Mouse (Mus musculus): ENCODE data around the gene Foxq1.

The Foxq1 gene

DNA sequence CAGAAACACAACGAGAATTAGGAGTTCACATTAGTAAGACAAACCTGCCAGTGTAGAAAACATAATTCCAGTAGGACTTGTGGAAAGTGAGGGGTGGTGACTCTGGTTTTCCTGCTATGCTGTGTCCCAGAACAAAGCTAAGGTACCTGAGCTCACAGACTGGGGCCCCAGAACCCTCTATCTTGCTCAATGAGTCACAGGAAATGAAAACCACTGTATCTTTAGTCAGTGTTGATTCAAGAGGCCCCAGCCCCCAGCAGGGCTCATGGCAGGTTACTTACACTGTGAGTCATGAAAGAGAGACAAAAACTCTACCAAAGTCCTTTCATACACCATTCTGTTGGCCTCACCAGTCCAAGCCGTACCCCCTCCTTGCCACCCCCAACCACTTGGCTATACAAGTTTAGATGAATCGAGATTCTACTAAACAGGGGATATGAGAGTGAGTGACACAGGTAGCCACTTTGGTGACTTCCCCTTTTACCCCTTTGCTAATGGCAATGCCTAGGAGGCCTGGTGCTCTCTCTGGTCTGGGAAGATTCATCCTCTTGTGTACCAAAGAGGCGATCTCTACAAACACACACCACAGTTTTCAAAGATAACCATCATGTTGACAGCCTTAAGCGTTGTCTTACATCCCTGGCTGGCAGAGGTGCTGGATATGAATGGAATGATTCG is 11.8 kb downstream of the Foxq1 start:
- in situ Hi-C loops (cut with MboI, MseI), result loop anchor here (5.0 to 25.0 kb wide), 2 partner anchors 50 to 830 kb away; partner anchors contain the start of gene Irf4

DNA sequence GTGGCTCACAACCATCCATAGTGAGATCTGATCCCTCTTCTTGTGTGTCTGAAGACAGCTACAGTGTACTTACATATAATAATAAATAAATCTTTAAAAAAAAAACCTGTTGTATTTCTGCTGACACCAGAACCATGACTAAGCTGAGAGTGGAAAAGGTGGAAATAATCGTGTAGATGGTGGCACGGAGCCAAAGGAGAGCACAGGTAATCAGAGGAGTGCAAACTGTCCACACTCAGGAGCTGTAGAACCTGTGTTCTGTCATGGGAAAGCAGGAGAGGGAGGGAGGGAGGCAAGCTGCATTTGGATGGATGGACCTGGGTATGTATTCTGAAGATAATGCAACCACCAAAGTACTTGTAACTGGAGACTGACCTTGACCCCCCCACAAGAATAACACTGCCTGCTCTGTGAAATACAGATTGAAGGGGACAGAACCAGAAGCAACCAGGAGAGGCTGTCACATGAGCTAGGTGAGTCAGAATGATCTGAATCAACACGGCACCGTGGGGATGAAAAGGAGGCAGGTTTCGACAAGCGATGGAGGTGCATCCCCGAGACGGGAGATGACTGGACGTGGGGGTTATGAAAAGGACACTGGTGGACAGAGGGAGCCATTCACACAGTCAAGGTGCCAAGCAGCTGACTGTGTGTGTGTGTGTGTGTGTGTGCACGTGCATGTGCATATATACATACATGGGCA is 17.0 kb downstream of the Foxq1 start:
- in situ Hi-C loops (cut with MboI, MseI), result loop anchor here (25.0 kb wide), 1 partner anchor 836 kb away; the partner anchor contains the start of gene Irf4

DNA sequence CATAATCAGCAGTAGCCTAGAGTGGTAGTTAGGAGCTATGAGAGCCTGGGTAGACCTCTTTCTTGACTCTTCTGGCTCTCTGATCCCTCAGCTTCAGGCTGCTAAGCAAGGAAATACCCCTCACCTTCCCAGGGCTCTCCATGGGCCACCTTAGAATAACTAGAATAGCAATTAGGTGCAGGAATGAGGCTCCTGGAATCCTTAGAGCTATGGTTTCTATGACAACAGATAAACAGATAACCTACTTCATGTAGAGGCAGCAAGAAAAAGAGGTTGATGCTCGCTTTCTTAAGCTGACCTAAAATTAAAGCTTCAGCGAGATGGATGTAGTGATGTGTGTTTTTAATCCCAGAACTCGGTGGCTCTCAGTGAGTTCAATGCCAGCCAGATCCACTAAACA is 18.7 kb downstream of the Foxq1 start:
- in situ Hi-C loops (cut with MboI, MseI), result loop anchor here (25.0 kb wide), 1 partner anchor 837 kb away; the partner anchor contains the start of gene Irf4

DNA sequence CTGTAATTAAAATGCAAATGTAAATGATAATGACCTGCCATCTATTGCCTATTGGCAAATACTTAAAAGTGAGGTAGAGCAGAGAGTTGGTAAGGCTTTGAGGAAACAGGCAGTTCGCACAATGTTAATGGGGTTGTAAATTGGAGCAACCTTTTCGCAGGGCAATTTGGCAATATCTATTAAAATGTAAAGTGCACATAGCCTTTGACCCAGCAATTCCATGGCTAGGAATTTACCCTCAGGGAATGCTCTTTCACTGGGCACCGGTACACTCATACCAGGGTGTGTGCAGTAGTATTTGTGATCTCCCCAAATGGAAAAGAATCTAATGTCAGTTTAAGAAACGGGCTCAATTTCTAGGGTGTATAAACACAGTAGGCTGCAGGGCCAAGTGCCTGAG is 20.8 kb downstream of the Foxq1 start:
- in situ Hi-C loops (cut with MboI, MseI), result no loop called here

DNA sequence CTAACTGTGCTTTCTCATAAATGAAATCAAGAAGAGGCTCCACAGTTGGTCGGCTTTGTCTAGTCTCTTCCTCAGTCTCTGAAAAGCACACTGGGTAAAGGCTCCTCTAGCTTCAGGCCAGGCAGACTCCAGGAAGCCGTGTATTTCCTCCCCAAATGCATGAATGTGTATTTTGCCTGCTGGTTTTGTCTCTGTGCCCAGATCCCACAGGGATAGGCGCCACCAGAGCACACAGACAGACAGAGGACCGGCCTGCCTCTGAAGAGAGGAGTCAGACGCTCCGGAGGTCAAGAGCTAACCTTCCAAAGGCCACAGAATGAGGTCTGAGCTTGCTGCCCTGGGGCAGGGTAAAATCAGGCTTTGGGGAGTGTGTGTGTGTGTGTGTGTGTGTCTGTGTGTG is 21.6 kb downstream of the Foxq1 start:
- in situ Hi-C loops (cut with MboI, MseI), result no loop called here

DNA sequence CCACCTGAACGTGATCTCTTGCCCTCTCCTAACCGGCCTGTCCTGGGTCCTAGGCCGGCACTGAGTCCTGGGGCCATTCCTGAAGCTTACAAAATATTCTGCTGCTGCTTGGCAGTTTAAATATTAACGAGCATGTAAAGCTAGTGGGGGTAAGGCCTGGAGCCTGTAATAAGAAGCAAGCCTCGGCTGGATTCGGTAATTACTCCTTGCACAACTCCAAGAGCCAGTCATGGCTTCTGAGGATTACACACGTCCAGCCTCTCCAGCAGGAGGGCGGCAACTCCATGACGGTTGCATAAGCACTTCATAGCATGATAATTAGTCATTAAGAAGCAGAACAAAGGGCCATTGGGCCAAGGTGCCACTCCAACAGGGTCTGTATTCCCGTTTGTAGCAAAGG is 22.5 kb downstream of the Foxq1 start:
- in situ Hi-C loops (cut with MboI, MseI), result no loop called here

DNA sequence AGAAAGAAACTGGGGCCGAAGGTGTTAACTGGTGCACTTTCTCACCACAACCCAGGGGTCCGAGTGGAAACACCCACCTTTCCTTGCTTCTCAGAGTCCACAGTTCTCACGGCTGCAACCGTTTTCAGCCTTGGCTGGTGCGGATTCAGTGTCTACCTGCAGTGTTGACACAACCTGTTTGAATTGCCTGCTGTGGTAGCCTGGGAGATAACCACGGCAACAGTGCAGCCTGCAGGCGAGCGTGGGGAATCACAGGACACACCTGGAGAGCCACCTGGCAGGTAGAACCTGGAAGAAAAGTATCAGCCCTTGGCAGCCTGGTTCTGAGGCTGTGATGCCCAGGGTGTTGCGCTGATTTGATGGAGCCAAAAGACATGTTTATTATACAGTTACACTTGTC is 23.9 kb downstream of the Foxq1 start:
- in situ Hi-C loops (cut with MboI, MseI), result no loop called here

DNA sequence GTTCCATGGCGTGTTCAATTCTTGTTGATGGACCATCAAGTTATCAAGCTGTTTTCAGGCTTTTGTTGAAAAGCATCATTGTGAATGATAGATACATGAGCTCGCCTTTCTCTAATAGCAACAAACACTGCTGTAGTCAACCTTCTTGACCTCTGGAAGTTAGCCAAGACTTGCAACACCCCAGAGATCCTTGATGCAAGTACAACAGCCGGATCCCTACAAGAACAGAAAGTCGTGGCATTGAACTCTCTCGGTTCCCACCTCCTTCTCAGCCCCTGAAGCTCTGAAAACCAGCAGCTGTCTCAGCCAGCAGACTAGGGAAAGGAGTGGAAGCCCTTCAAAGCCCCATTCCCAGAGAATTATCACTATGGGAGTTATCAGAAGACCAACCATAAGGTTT is 31.4 kb downstream of the Foxq1 start:
- in situ Hi-C loops (cut with MboI, MseI), result no loop called here

DNA sequence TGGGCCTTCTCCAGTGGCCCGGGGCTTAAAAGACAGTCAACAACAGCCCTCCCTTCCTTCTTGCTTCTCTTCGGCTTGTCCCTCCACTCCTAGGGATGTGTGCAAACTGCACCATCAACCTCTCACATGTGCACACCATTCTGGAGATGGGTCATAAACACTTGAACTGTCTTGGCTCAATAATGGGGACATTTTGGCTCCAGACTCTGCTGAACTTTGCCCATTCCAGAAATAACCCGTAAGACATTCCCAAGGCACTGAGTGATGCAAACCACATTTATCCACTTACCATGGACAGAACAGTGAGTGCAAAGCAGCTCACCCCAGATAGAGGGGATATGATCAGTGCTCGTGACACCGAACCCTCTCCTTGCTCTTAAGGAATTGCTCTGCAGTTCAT is 43.6 kb downstream of the Foxq1 start:
- in situ Hi-C loops (cut with MboI, MseI), result no loop called here

DNA sequence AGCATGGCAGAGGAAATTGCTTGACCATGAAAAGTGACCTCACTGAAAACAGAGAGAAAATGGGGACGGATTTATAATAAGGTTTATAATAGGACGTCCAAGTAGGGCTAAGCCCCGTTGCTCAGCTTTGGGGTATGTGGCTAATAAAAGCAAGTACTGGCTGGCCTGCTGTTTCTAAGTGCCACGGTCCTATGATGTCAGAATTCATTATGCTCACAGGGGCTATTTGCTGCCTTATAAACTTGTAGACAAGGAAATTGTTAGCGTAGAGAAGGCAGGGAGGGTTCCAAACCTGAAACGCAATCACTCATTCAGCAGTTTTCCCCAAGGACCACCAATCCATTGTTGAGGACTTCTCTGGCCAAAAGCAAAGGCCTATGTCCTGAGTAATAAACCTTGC is 48.0 kb downstream of the Foxq1 start:
- in situ Hi-C loops (cut with MboI, MseI), result no loop called here
